Mouse (Mus musculus) kidney, postnatal 25 days (tissue): ENCODE measurements at regions not wholly inside any gene's neighbourhood (a gene's known extent, or its start where the extent isn't known, plus 50 kb on each side); places are given as distances from the start of the nearest gene placed in this dataset.

Experiments
- DNase-seq, 2 experiments: peaks; one replicate each; pipeline ENCODE4 v3.0.0; 2021; ENCODE audit warnings: mixed read lengths in 2 of 2

DNA sequence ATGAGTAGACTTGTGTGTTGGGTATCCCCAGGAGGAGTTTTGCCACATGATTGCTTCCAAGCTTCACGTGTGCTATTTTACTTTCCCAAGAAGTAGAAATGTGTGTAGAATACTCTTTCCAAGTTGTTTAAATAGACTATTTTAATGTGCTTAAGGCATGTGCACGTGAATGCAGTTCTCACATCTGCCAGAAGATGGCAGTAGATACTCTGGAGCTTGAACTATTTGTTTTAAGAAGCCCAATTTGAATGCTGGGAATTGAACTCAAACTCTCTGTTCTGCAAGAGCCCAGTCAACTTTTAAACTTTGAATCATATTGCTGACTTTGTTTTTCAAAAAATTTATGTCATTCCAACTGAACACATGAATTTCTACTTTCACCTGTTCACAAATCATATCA is 431.3 kb upstream of the Reg3g start:
- DNase-seq, result peak; percentile 39 to 65

DNA sequence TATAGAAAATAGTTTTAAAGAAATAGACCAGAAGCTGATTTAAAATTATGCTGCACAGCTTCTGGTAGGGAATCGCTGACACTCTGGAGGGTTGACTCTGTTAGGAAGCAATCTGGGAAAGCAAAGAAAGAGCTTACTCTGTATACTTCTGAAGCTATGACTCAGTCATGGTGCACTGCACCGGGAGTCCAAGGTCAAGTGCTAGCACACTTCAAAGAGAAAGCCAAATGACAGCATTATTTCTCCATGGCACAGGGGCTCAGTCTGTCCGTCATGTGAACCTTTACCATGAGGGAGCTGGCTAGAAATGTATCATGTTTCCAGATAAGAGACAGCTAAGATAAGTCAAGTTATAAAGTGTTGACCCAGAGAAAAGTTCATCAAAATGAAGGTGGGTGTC is 424.1 kb upstream of the Reg3g start:
- DNase-seq, result no peak

DNA sequence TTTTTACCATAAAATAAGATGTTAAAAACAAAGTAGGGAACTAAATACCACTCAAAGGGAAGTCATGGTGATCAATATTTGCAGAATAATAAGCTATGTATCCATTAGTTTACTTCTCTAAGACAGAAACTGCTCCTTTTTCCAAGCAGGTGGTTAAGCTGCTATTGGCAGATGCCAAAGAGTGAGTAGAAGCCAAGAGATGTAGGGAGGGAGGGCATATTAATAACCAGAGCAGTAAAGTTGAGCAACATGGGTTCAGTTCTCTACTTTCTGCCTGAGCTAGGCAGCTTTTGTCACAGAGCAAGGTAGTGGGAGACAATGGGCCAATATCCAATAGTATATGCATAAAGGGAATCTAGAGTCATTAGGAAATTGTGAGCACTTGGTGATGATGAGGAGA is 394.4 kb upstream of the Reg3g start:
- no peak for DNase-seq

DNA sequence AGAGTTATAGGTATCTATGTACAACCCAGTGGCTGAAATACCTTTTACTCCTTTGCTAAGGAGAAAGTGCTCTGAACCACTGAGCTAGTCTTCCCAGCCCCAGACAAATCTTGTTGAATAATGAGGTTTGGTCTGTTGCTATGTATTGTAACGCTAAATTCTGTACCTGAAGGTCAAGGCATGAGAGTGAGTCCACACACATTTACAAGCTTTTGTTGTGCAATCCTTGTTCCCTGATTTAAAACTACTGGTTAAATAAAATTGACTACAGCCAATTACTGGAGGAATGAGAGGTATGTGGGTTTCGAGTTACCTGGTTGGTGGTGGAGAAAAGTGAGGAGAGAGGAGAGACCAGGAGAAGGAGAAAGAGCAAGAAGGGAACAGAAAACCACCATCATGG is 372.6 kb upstream of the Reg3g start:
- DNase-seq, result no peak

DNA sequence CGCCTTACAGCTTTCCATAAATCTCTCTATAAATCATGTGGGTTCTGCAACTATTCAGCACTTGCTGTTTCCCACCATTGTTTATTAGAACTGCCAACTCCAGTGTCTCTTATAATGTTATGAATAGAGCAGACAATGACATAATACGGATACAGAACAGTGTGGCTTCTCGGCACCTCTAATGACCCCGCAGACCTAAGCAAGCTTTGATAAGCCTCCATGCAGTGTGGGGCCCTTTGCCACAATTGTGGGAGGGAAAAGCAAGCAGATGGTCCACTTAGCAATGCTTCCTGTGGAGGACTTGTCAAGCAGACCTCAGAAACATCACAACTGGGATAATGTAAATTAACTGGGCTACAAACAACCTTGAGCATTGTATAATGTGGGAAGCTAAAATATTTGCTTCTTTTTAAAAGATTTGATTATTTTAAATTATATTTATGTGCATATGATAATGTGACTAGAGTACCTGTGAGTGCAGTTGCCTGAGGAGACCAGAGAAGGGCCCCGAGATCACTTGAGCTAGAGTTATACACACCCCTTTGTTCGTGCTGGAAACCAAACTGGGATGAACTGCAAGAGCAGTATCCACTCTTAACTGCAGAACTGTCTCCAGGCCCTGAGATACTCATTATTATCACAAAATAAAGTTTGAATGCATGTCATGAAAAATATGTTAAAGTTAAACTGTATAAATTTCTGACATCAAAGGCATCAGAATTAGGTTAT is 357.4 kb upstream of the Reg3g start:
- DNase-seq, result no peak

DNA sequence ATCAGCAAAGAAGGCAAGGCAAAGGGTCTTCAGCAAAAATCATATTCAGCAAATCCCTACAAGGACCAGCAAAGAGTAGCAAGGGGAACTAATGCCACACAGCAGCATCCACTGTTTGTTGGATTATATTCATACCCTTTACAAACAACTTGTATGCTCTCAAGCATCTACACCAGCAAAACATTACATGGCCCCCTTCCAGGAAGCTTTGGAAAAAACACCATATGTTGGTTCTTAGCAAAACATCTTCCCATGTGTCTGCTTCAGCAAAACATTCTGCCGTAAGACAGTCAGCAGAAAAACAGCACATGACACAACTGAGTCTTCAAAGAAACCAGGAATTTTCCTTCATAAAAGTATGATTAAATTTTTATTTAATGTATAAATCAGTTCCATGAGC is 352.6 kb upstream of the Reg3g start:
- no peak for DNase-seq

DNA sequence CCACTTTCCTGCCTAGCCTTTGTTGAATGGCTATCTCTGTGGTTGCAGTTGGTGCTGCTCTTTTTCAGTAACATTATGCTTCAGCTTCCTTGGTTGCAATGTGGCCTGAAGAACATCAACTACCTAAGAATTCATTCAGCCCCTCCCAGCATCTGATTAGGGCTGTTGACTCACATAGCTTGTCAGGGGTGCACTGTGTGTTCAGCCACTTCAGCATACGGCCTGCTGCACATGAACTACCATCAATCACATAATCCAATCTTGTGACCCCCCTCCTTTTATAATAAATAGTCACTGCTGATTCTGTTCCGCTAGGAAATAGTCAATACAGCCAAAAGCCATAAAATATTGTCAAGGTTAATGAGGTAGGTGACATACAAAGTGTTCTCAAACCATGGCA is 328.3 kb upstream of the Reg3g start:
- no peak for DNase-seq

DNA sequence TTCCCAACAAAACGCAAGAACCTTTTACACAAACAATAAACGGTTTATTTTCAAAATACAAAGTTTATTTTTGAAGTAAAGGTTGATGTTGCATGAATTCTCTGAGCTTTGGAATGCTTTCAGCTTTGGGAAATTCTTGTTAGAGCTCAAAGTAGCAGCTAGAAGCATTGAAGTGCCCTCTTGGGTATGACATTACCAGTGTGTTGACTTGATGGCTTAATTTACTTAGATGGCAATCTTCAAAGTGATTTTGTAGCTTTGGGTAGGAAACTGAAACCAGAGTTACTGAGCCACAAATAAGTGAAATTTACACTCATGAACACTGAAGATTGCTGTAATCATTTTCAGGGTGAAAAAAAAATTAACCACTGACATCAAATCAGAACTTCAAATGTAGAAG is 320.3 kb upstream of the Reg3g start:
- DNase-seq, result no peak

DNA sequence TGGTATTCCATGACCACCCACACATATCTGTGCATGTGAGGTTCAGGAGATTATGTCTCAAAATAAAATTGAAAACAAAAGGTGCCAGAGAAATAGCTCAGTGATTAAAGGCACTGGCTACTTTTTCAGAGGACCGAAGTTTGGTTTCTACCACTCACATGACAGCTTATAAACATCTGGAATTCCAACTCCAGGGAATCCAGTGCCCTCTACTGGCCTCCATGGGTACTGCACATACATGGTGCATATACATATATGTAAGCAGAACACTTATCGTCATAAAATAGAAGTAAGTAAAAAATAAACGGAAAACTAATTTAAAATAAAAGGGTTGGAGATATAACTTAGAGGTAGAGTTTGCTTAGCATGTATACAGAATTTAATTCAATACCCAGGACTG is 288.9 kb upstream of the Reg3g start:
- DNase-seq, result no peak
